Mouse (Mus musculus): ENCODE results near the gene Tpgs1.
A peak's percentile ranks its signal among the peaks of the same experiment; 100 is the strongest.

The Tpgs1 gene

GRCm38 (mm10) chr10:79668771-79669575 is at the start of gene Tpgs1:
Gene Tpgs1 (plus strand): TSS chr10:79669369.
- DNase-seq (ENCODE audit: low spot score in 2 of 2) = peak; percentile 86 to 89

- no peak for DNase-seq (ENCODE audit: low spot score in 2 of 2)
Measured at GRCm38 (mm10) chr10:79623950-79624349, 45.2 kb upstream of the Tpgs1 start.

GRCm38 (mm10) chr10:79625398-79625797 is 43.8 kb upstream of the Tpgs1 start:
- DNase-seq (ENCODE audit: low spot score in 2 of 2) = no peak

GRCm38 (mm10) chr10:79626156-79626555 is 43.0 kb upstream of the Tpgs1 start:
- DNase-seq (ENCODE audit: low spot score in 2 of 2) = no peak

- no peak for DNase-seq (ENCODE audit: low spot score in 2 of 2)
Measured at GRCm38 (mm10) chr10:79628377-79628776, 40.8 kb upstream of the Tpgs1 start.

- DNase-seq (ENCODE audit: low spot score in 2 of 2) = no peak
Measured at GRCm38 (mm10) chr10:79631432-79631831, 37.7 kb upstream of the Tpgs1 start.

GRCm38 (mm10) chr10:79633006-79633777 is 36.0 kb upstream of the Tpgs1 start:
- no peak for DNase-seq (ENCODE audit: low spot score in 2 of 2)

- no peak for DNase-seq (ENCODE audit: low spot score in 2 of 2)
Measured at GRCm38 (mm10) chr10:79636287-79636686, 32.9 kb upstream of the Tpgs1 start.

GRCm38 (mm10) chr10:79637128-79638110 is 31.8 kb upstream of the Tpgs1 start, which contains the start of gene Shc2:
Gene Shc2 (minus strand): TSS chr10:79637918.
- DNase-seq (ENCODE audit: low spot score in 2 of 2) = no peak

GRCm38 (mm10) chr10:79638486-79639204 is 30.5 kb upstream of the Tpgs1 start:
- no peak for DNase-seq (ENCODE audit: low spot score in 2 of 2)

GRCm38 (mm10) chr10:79645711-79646110 is 23.5 kb upstream of the Tpgs1 start, which contains the start of gene Odf3l2:
Gene Odf3l2 (minus strand): TSS chr10:79645738.
- DNase-seq (ENCODE audit: low spot score in 2 of 2) = no peak

- DNase-seq (ENCODE audit: low spot score in 2 of 2) = peak; percentile 45 to 56
Measured at GRCm38 (mm10) chr10:79649070-79649751, 20.0 kb upstream of the Tpgs1 start.

GRCm38 (mm10) chr10:79652789-79653188 is 16.4 kb upstream of the Tpgs1 start:
- DNase-seq (ENCODE audit: low spot score in 2 of 2) = no peak

- DNase-seq (ENCODE audit: low spot score in 2 of 2) = no peak
Measured at GRCm38 (mm10) chr10:79654946-79655395, 14.2 kb upstream of the Tpgs1 start.

GRCm38 (mm10) chr10:79658829-79659228 is 10.3 kb upstream of the Tpgs1 start:
- DNase-seq (ENCODE audit: low spot score in 2 of 2) = no peak

GRCm38 (mm10) chr10:79660298-79660697 is 8.9 kb upstream of the Tpgs1 start:
- no peak for DNase-seq (ENCODE audit: low spot score in 2 of 2)

GRCm38 (mm10) chr10:79661861-79662260 is 7.3 kb upstream of the Tpgs1 start:
- DNase-seq (ENCODE audit: low spot score in 2 of 2) = no peak

GRCm38 (mm10) chr10:79664131-79664665 is 5.0 kb upstream of the Tpgs1 start, which contains the start of gene Madcam1:
Gene Madcam1 (plus strand): TSS chr10:79664559.
- DNase-seq (ENCODE audit: low spot score in 2 of 2) = peak; percentile 62 to 74

GRCm38 (mm10) chr10:79665051-79665450 is 4.1 kb upstream of the Tpgs1 start:
- DNase-seq (ENCODE audit: low spot score in 2 of 2) = no peak

- DNase-seq (ENCODE audit: low spot score in 2 of 2) = no peak
Measured at GRCm38 (mm10) chr10:79666493-79666892, 2.7 kb upstream of the Tpgs1 start.
